Mouse (Mus musculus): ENCODE results near the gene Fgf13.

The Fgf13 gene

GRCm38 (mm10) chrX:59567695-59568431 lies at the start of gene Fgf13:
Gene Fgf13 (minus strand): TSS chrX:59568071.
- peak; percentile 2 to 11 for DNase-seq (ENCODE audit: low spot score in 2 of 2)

- DNase-seq (ENCODE audit: low spot score in 2 of 2), result no peak
Measured at GRCm38 (mm10) chrX:59606535-59606934, 38.7 kb upstream of the Fgf13 start.

GRCm38 (mm10) chrX:59589050-59589449 lies 21.2 kb upstream of the Fgf13 start:
- DNase-seq (ENCODE audit: low spot score in 2 of 2), result no peak

GRCm38 (mm10) chrX:59585508-59586186 lies 17.8 kb upstream of the Fgf13 start:
- DNase-seq (ENCODE audit: low spot score in 2 of 2), result no peak

- DNase-seq (ENCODE audit: low spot score in 2 of 2), result no peak
Measured at GRCm38 (mm10) chrX:59584034-59584433, 16.2 kb upstream of the Fgf13 start.

- peak in 1 of 2 experiments; percentile 4 for DNase-seq (ENCODE audit: low spot score in 2 of 2)
Measured at GRCm38 (mm10) chrX:59566826-59567694, 811 bp downstream of the Fgf13 start.

- peak in 1 of 2 experiments; percentile 1 for DNase-seq (ENCODE audit: low spot score in 2 of 2)
Measured at GRCm38 (mm10) chrX:59566017-59566679, 1.7 kb downstream of the Fgf13 start.

GRCm38 (mm10) chrX:59547931-59548330 lies 19.9 kb downstream of the Fgf13 start:
- no peak for DNase-seq (ENCODE audit: low spot score in 2 of 2)

- DNase-seq (ENCODE audit: low spot score in 2 of 2), result no peak
Measured at GRCm38 (mm10) chrX:59508273-59508672, 59.6 kb downstream of the Fgf13 start.

- DNase-seq (ENCODE audit: low spot score in 2 of 2), result no peak
Measured at GRCm38 (mm10) chrX:59493388-59493787, 74.5 kb downstream of the Fgf13 start.

- no peak for DNase-seq (ENCODE audit: low spot score in 2 of 2)
Measured at GRCm38 (mm10) chrX:59485426-59485825, 82.4 kb downstream of the Fgf13 start.

GRCm38 (mm10) chrX:59402596-59403285 lies 165.1 kb downstream of the Fgf13 start:
- DNase-seq (ENCODE audit: low spot score in 2 of 2), result no peak

- DNase-seq (ENCODE audit: low spot score in 2 of 2), result no peak
Measured at GRCm38 (mm10) chrX:59290916-59291411, 276.9 kb downstream of the Fgf13 start.

GRCm38 (mm10) chrX:59251576-59251975 lies 316.3 kb downstream of the Fgf13 start:
- peak in 1 of 2 experiments; percentile 1 for DNase-seq (ENCODE audit: low spot score in 2 of 2)

GRCm38 (mm10) chrX:59243752-59244151 lies 324.1 kb downstream of the Fgf13 start:
- no peak for DNase-seq (ENCODE audit: low spot score in 2 of 2)

- no peak for DNase-seq (ENCODE audit: low spot score in 2 of 2)
Measured at GRCm38 (mm10) chrX:59243176-59243575, 324.7 kb downstream of the Fgf13 start.

- no peak for DNase-seq (ENCODE audit: low spot score in 2 of 2)
Measured at GRCm38 (mm10) chrX:59241460-59241747, 326.5 kb downstream of the Fgf13 start.

- no peak for DNase-seq (ENCODE audit: low spot score in 2 of 2)
Measured at GRCm38 (mm10) chrX:59240683-59241459, 327.0 kb downstream of the Fgf13 start.

GRCm38 (mm10) chrX:59220675-59221074 lies 347.2 kb downstream of the Fgf13 start:
- DNase-seq (ENCODE audit: low spot score in 2 of 2), result no peak

GRCm38 (mm10) chrX:59201146-59201545 lies 366.7 kb downstream of the Fgf13 start:
- no peak for DNase-seq (ENCODE audit: low spot score in 2 of 2)

All from right cerebral cortex, postnatal 36 days (tissue).